Mouse (Mus musculus) limb, embryonic 14.5 days (tissue): ENCODE measurements around the gene Ssbp3. TPM values are rescaled to one million over a fixed set of nuclear protein-coding genes. Genes with fewer than 3 reads are reported as not detected.

Experiments used
- ATAC-seq: fragments of 200-750 bp; cut with Nextera tagmentation; 2 replicates; pipeline ENCODE4 v1.8.0; 2017; ENCODE audit warnings: low read depth, moderate number of reproducible peaks, moderate TSS enrichment; ENCODE audit not compliant: low FRiP score
- DNase-seq: peaks from one replicate; pipeline ENCODE4 v3.0.0-alpha.2; 2015; ENCODE audit warnings: low spot score
- H3K27ac ChIP-seq: fragments of 300-500 bp; sonication (generic); replicated peaks from 2 replicates; pipeline ENCODE4 v1.5.1; 2014; ENCODE audit warnings: low read depth, mild to moderate bottlenecking, low read length, moderate library complexity, mixed read lengths
- H3K27me3 ChIP-seq: fragments of 300-500 bp; sonication (generic); 2 replicates; pipeline ENCODE4 v1.6.1; 2014; ENCODE audit warnings: low read length, mixed read lengths; ENCODE audit not compliant: control insufficient read depth, insufficient read depth
- H3K36me3 ChIP-seq: fragments of 300-500 bp; sonication (generic); 2 replicates; pipeline ENCODE4 v1.6.1; 2014; ENCODE audit warnings: mild to moderate bottlenecking, low read length, moderate library complexity, mixed read lengths; ENCODE audit not compliant: control insufficient read depth, insufficient read depth
- H3K4me1 ChIP-seq: fragments of 300-500 bp; sonication (generic); 2 replicates; pipeline ENCODE4 v1.6.1; 2014; ENCODE audit warnings: antibody characterized with exemption, low read length, mixed read lengths; ENCODE audit not compliant: control insufficient read depth, insufficient read depth
- H3K4me2 ChIP-seq: fragments of 300-500 bp; sonication (generic); replicated peaks from 2 replicates; pipeline ENCODE4 v1.6.1; 2014; ENCODE audit warnings: low read depth, mild to moderate bottlenecking, low read length, moderate library complexity; ENCODE audit not compliant: severe bottlenecking
- H3K4me3 ChIP-seq: fragments of 300-500 bp; sonication (generic); replicated peaks from 2 replicates; pipeline ENCODE4 v1.5.1; 2014; ENCODE audit warnings: low read length
- H3K9ac ChIP-seq: fragments of 300-500 bp; sonication (generic); 2 replicates; pipeline ENCODE4 v1.6.1; 2014; ENCODE audit warnings: mild to moderate bottlenecking, low read depth, low read length, moderate library complexity; ENCODE audit not compliant: severe bottlenecking
- H3K9me3 ChIP-seq: fragments of 300-500 bp; sonication (generic); 2 replicates; pipeline ENCODE4 v1.6.1; 2016; ENCODE audit warnings: low read length; ENCODE audit not compliant: control insufficient read depth
- POLR2A ChIP-seq: fragments of 200-500 bp; IDR thresholded peaks from 2 replicates; pipeline ENCODE4 v1.8.0; 2012; ENCODE audit warnings: inconsistent platforms, mild to moderate bottlenecking, moderate library complexity, borderline replicate concordance; ENCODE audit not compliant: insufficient read depth, insufficient read length; ENCODE audit errors: extremely low read depth
- WGBS: fragments of 180-500 bp; shearing (Covaris S2); extraction: QIAGEN DNeasy Blood & Tissue Kit; methylation state at CpG from one replicate; pipeline ENCODE4 v1.1.7; 2014; 5-methylcytosine and 5-hydroxymethylcytosine counted together
- polyA plus RNA-seq, 2 experiments: library from polyadenylated mRNA; depleted of rRNA in 1 of 2; stranded (reverse) in 1 of 2; unstranded in 1 of 2; fragments of >200 nt; fragmentation: Nextera tagmentation in 1 of 2; extraction: Ambion mirVana in 1 of 2; gene quantifications; 2 replicates each; pipeline versions ENCODE4 v1.2.1 to v1.2.3; 2012 to 2014

The Ssbp3 gene
- polyA plus RNA-seq, 2 experiments, result 94.3 to 191 TPM

GRCm38 (mm10) chr4:106958561-106958960, 48.1 kb downstream of the Ssbp3 start:
- 57% methylated on average over 3 of the region's 3 CpGs for whole genome bisulfite sequencing
- Histone ChIP-seq H3K27ac (no peak overlapping the region), H3K9ac (no peak overlapping the region)

DNA sequence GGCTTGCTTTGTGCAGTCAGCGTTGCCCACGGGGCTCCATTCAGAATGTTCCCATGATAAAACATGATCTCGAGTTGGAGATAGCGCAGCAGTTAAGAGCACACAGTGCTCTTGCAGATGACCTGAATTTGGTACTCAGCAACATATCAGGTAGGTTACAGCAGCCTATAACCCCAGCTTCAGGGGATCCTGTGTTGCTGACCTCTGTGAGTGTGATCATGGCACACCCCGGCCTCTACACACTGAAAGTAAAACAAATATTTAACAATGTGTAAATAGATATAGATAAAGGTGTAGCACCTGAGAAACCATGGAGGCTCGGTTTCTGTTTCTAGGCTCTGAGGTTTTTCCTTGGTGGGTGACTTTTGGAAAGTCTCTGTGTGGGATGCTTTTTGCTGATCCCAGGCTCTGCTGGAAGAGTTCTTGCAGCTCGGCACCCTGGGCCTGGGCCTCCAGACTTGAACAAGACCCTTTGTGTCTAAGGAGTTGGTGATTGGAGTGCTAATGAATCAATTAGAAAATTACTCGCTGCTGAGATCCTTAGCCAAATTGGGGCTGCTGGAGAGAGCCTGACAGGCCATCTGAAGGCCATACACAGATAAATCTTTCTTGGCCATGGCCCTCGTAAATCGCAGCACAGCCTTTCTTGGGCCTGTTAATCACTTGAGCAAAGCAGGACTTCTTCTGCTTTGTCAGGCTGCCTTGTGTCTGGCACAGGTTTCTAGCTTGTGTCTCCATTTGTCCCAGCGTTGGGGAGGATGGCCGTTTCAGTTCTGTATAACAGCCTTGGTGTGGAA, 49.2 kb downstream of the Ssbp3 start:
- no peaks in the 10 kb centered on the region for H3K9me3 ChIP-seq
- peaks cover 19% of the 10 kb centered on the region for H3K36me3 ChIP-seq
- no peak overlapping the region for H3K27ac ChIP-seq
- H3K9ac ChIP-seq, result no peak overlapping the region
- 64% methylated on average over 12 of the region's 12 CpGs for WGBS
- DNase-seq, result no peak
- no peak overlapping the region for H3K4me2 ChIP-seq
- no peak for ATAC-seq
- H3K4me3 ChIP-seq, result no peak overlapping the region
- no peak for TF ChIP-seq POLR2A
- peaks cover 64% of the 10 kb centered on the region for H3K4me1 ChIP-seq
- no peaks in the 10 kb centered on the region for H3K27me3 ChIP-seq

More at GRCm38 (mm10) chr4:106958561-106958960, 48.1 kb downstream of the Ssbp3 start:
- DNase-seq, result no peak
- H3K27me3 ChIP-seq, result no peaks in the 10 kb centered on the region
- peaks cover 59% of the 10 kb centered on the region for H3K4me1 ChIP-seq
- no peak overlapping the region for H3K4me2 ChIP-seq
- H3K4me3 ChIP-seq, result no peak overlapping the region
- H3K36me3 ChIP-seq, result peaks cover 25% of the 10 kb centered on the region
- ATAC-seq, result no peak
- TF ChIP-seq POLR2A, result no peak
- H3K9me3 ChIP-seq, result no peaks in the 10 kb centered on the region

- H3K9ac ChIP-seq, result no peak overlapping the region
- peaks cover 59% of the 10 kb centered on the region for H3K4me1 ChIP-seq
- H3K36me3 ChIP-seq, result peaks cover 14% of the 10 kb centered on the region
- ATAC-seq (no peak), DNase-seq (no peak)
- no peaks in the 10 kb centered on the region for H3K27me3 ChIP-seq
- 80% methylated on average over 2 of the region's 2 CpGs for WGBS
- no peak overlapping the region for H3K4me3 ChIP-seq
- no peak overlapping the region for H3K4me2 ChIP-seq
- no peaks in the 10 kb centered on the region for H3K9me3 ChIP-seq
- H3K27ac ChIP-seq, result no peak overlapping the region
- no peak for TF ChIP-seq POLR2A
These were observed 50.0 kb downstream of the Ssbp3 start for GRCm38 (mm10) chr4:106960476-106960875.

DNA sequence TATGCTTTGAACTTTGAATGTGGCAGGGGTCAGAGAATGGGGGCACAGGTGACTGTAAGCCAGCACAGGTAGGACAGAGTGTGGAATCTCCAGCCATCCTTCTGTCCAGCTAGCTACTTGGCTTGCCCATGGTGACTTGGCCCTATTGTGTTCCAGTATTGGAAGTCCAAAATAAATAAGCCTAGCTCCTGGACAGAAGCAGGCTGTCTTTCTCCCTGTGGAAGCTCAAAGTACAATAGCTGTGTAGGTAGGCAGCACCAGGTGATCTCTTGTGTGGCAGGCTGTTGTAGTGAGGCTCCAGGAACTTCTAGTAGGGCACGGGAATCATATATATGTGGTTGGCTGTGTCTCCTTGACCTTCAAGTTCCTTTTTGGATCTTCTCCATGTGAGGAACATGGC, 50.8 kb downstream of the Ssbp3 start:
- DNase-seq (no peak), ATAC-seq (no peak)
- Histone ChIP-seq H3K9me3 (no peaks in the 10 kb centered on the region), H3K27ac (no peak overlapping the region), H3K36me3 (peaks cover 17% of the 10 kb centered on the region), H3K9ac (no peak overlapping the region), H3K4me3 (no peak overlapping the region), H3K4me2 (no peak overlapping the region), H3K4me1 (peaks cover 50% of the 10 kb centered on the region), H3K27me3 (no peaks in the 10 kb centered on the region)
- 81% methylated on average over 1 of the region's 1 CpGs for WGBS
- no peak for TF ChIP-seq POLR2A

DNA sequence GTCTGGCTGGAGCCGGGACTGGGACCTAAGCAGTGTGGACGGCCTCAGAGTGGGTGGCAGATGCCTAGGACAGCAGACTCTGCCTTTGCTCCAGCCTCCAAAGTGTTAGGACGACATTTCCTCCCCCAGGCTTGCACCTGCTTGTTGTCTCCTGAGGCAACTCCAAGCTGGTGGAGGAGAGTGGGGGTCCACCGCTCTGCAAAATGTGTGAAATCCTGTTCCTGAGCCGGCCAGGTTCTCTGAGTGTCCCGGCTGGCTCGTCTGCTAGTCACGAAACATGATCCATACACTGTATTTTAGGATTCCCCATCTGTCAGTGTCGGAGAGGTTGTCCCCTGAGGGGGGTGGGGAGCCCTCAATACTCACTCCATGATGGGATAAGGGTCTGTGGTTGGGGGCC, 53.9 kb downstream of the Ssbp3 start:
- H3K4me1 ChIP-seq, result peaks cover 32% of the 10 kb centered on the region
- no peak overlapping the region for H3K4me3 ChIP-seq
- no peaks in the 10 kb centered on the region for H3K9me3 ChIP-seq
- no peak overlapping the region for H3K27ac ChIP-seq
- H3K27me3 ChIP-seq, result no peaks in the 10 kb centered on the region
- TF ChIP-seq POLR2A, result no peak
- DNase-seq, result no peak
- WGBS, result 46% methylated on average over 9 of the region's 9 CpGs
- ATAC-seq, result 0 out of 2 replicates have a peak, but pooled peaks have one; percentile 27
- H3K9ac ChIP-seq, result no peak overlapping the region
- H3K36me3 ChIP-seq, result peaks cover 17% of the 10 kb centered on the region
- no peak overlapping the region for H3K4me2 ChIP-seq
